Mouse (Mus musculus) forebrain, embryonic 11.5 days (tissue): ENCODE measurements at regions not wholly inside any gene's neighbourhood (a gene's known extent, or its start where the extent isn't known, plus 50 kb on each side); places are given as distances from the start of the nearest gene placed in this dataset.

Experiments
- ATAC-seq: fragments of 200-750 bp; cut with Nextera tagmentation; replicated peaks from 2 replicates; pipeline ENCODE4 v1.8.0; 2017; ENCODE audit warnings: moderate TSS enrichment; ENCODE audit not compliant: low FRiP score
- DNase-seq: peaks from one replicate; pipeline ENCODE4 v3.0.0-alpha.2; 2017; ENCODE audit warnings: low spot score
- H3K27ac ChIP-seq: fragments of 300-500 bp; sonication (generic); 2 replicates; pipeline ENCODE4 v1.5.1; 2014; ENCODE audit warnings: low read depth, low read length
- H3K27me3 ChIP-seq: fragments of 300-500 bp; sonication (generic); 2 replicates; pipeline ENCODE4 v1.6.1; 2014; ENCODE audit warnings: mild to moderate bottlenecking, low read length, mixed read lengths; ENCODE audit not compliant: control insufficient read depth, insufficient read depth
- H3K36me3 ChIP-seq: fragments of 300-500 bp; sonication (generic); 2 replicates; pipeline ENCODE4 v1.6.1; 2014; ENCODE audit warnings: mild to moderate bottlenecking, low read length, moderate library complexity, mixed read lengths; ENCODE audit not compliant: control insufficient read depth, insufficient read depth
- H3K4me1 ChIP-seq: fragments of 300-500 bp; sonication (generic); replicated peaks from 2 replicates; pipeline ENCODE4 v1.6.1; 2014; ENCODE audit warnings: low read length, mixed read lengths; ENCODE audit not compliant: control insufficient read depth, insufficient read depth
- H3K4me2 ChIP-seq: fragments of 300-500 bp; sonication (generic); 2 replicates; pipeline ENCODE4 v1.6.1; 2014; ENCODE audit warnings: low read depth, mild to moderate bottlenecking, low read length, moderate library complexity, mixed read lengths; ENCODE audit not compliant: severe bottlenecking
- H3K4me3 ChIP-seq: fragments of 300-500 bp; sonication (generic); 2 replicates; pipeline ENCODE4 v1.5.1; 2014; ENCODE audit warnings: low read depth, low read length
- H3K9ac ChIP-seq: fragments of 300-500 bp; sonication (generic); 2 replicates; pipeline ENCODE4 v1.6.1; 2014; ENCODE audit warnings: low read length
- H3K9me3 ChIP-seq: fragments of 300-500 bp; sonication (generic); 2 replicates; pipeline ENCODE4 v1.6.1; 2016; ENCODE audit warnings: low read length, mixed read lengths; ENCODE audit not compliant: control insufficient read depth
- WGBS: fragments of 180-500 bp; shearing (Covaris S2); extraction: QIAGEN DNeasy Blood & Tissue Kit; methylation state at CpG from one replicate; pipeline ENCODE4 v1.1.7; 2014; 5-methylcytosine and 5-hydroxymethylcytosine counted together

DNA sequence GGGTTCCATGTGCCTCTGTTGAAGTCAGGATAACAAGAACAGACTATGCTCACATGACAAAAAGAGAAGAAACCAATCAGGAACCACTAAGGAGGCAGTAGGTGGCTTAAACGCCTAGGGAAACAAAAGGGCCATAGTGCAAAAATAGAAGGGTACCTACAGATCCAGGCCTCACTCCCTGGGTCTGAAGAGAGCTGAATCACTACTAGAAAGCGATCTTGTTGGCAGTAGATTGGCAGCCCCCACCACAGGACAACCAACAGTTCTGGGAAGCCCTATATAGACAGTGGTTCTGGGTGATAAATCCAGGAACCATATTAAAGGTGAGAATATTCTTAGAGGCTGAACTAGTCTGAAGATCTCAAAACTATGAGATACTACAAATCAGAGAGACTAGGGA lies 498.7 kb downstream of the Fam19a5 start:
- no peak for ATAC-seq
- no peak for DNase-seq
- Histone ChIP-seq H3K36me3 (no peaks in the 10 kb centered on the region), H3K4me1 (no peaks in the 10 kb centered on the region), H3K4me3 (no peak overlapping the region), H3K9ac (no peak overlapping the region), H3K27ac (no peak overlapping the region), H3K9me3 (no peaks in the 10 kb centered on the region), H3K4me2 (no peak overlapping the region), H3K27me3 (no peaks in the 10 kb centered on the region)
- 79% methylated on average over 2 of the region's 2 CpGs for WGBS

GRCm38 (mm10) chr15:88058071-88058470 lies 514.0 kb downstream of the Fam19a5 start:
- no peak overlapping the region for H3K27ac ChIP-seq
- ATAC-seq: no peak
- H3K4me1 ChIP-seq: no peaks in the 10 kb centered on the region
- H3K4me2 ChIP-seq: no peak overlapping the region
- no peaks in the 10 kb centered on the region for H3K27me3 ChIP-seq
- no peak overlapping the region for H3K9ac ChIP-seq
- no peaks in the 10 kb centered on the region for H3K36me3 ChIP-seq
- peak; percentile 21 for DNase-seq
- WGBS: 76% methylated on average over 4 of the region's 4 CpGs
- H3K4me3 ChIP-seq: no peak overlapping the region
- no peaks in the 10 kb centered on the region for H3K9me3 ChIP-seq

DNA sequence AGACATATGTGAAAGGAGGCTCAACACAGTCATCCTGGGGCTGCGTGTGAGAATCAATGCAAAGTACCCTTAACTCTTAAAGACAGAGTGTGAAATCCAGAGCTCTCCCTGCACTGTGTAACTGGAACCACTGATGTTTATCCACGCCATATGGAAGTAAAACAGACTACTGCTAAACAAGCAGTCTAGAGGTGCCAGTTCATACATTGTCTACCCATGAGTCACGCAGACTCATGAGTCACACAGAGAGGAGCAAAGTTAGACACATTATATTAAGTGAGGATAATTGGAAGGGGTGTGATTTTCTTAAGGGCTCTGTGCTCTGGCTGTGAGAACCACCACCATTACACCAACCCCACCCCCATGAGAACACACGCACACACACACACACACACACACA lies 516.8 kb downstream of the Fam19a5 start:
- H3K4me2 ChIP-seq: no peak overlapping the region
- H3K4me1 ChIP-seq: no peaks in the 10 kb centered on the region
- H3K27ac ChIP-seq: no peak overlapping the region
- no peaks in the 10 kb centered on the region for H3K27me3 ChIP-seq
- H3K36me3 ChIP-seq: no peaks in the 10 kb centered on the region
- H3K9me3 ChIP-seq: no peaks in the 10 kb centered on the region
- DNase-seq (no peak), ATAC-seq (no peak)
- no peak overlapping the region for H3K4me3 ChIP-seq
- 88% methylated on average over 4 of the region's 4 CpGs for WGBS
- no peak overlapping the region for H3K9ac ChIP-seq

- no peak overlapping the region for H3K9ac ChIP-seq
- DNase-seq: peak; percentile 19
- H3K9me3 ChIP-seq: no peaks in the 10 kb centered on the region
- no peak for ATAC-seq
- no peak overlapping the region for H3K27ac ChIP-seq
- no peaks in the 10 kb centered on the region for H3K36me3 ChIP-seq
- no peak overlapping the region for H3K4me3 ChIP-seq
- no peak overlapping the region for H3K4me2 ChIP-seq
- 85% methylated on average over 5 of the region's 5 CpGs for WGBS
- no peaks in the 10 kb centered on the region for H3K4me1 ChIP-seq
- H3K27me3 ChIP-seq: no peaks in the 10 kb centered on the region
Observed at GRCm38 (mm10) chr15:88063041-88063440, 518.9 kb downstream of the Fam19a5 start.

GRCm38 (mm10) chr15:88068476-88068875 lies 524.4 kb downstream of the Fam19a5 start:
- Histone ChIP-seq H3K27me3 (no peaks in the 10 kb centered on the region), H3K27ac (no peak overlapping the region), H3K9me3 (no peaks in the 10 kb centered on the region), H3K4me1 (no peaks in the 10 kb centered on the region), H3K4me2 (no peak overlapping the region), H3K4me3 (no peak overlapping the region), H3K9ac (no peak overlapping the region), H3K36me3 (no peaks in the 10 kb centered on the region)
- WGBS: 81% methylated on average over 3 of the region's 3 CpGs
- ATAC-seq (no peak), DNase-seq (peak; percentile 33)

- no peaks in the 10 kb centered on the region for H3K36me3 ChIP-seq
- no peaks in the 10 kb centered on the region for H3K27me3 ChIP-seq
- 14% methylated on average over 1 of the region's 1 CpGs for WGBS
- no peaks in the 10 kb centered on the region for H3K4me1 ChIP-seq
- ATAC-seq: no peak
- H3K27ac ChIP-seq: no peak overlapping the region
- H3K9ac ChIP-seq: no peak overlapping the region
- no peak overlapping the region for H3K4me2 ChIP-seq
- H3K4me3 ChIP-seq: no peak overlapping the region
- H3K9me3 ChIP-seq: no peaks in the 10 kb centered on the region
- no peak for DNase-seq
Observed at GRCm38 (mm10) chr15:88072676-88073075, 527.4 kb upstream of the Zdhhc25 start.

DNA sequence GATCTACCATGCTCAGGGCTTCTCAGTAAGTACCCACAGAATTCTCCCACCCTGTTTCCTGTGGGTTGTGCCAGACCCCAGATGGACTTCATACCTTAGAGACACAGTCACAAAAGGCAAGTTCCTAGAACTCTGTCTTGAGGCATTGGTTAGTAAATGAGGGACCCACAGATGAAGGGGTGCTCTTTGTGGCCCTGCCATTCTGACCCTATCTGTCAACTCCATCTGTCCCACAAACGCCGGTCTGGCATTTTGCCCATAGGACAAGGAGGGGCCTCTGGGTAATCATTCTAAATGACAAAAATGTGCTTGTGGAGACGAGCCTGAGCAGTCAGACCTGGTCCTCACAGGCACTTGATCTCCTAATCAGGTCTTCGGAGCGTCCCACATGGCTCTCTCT lies 516.2 kb upstream of the Zdhhc25 start:
- Histone ChIP-seq H3K4me3 (no peak overlapping the region), H3K27ac (no peak overlapping the region), H3K27me3 (no peaks in the 10 kb centered on the region), H3K9ac (no peak overlapping the region), H3K4me2 (no peak overlapping the region), H3K36me3 (no peaks in the 10 kb centered on the region), H3K4me1 (0 out of 2 replicates have a peak, but pooled peaks cover 2% of the 10 kb centered on the region), H3K9me3 (no peaks in the 10 kb centered on the region)
- WGBS: 79% methylated on average over 5 of the region's 5 CpGs
- ATAC-seq (no peak), DNase-seq (no peak)

DNA sequence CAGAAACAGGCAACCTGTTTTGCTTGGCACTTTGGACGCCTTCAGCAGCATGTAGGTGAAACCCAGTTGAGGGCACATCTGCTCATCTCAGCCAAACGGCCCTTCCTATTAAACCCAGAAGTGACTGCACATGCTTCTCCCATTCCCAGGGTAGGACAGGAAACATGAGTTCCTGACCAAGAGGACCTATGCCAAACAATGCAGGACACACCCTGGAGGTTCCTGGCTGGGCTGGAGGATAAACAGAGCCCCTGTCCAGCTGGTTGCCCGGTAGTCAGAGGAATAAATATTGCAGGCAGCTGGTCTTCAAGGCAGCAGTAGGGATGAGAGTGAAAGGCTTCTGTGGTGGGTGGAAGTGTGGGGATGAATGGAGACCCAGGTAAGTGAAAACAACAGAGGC lies 514.5 kb upstream of the Zdhhc25 start:
- Histone ChIP-seq H3K9me3 (no peaks in the 10 kb centered on the region), H3K4me2 (no peak overlapping the region), H3K4me3 (no peak overlapping the region), H3K27me3 (no peaks in the 10 kb centered on the region), H3K27ac (no peak overlapping the region), H3K4me1 (0 out of 2 replicates have a peak, but pooled peaks cover 2% of the 10 kb centered on the region), H3K9ac (no peak overlapping the region), H3K36me3 (no peaks in the 10 kb centered on the region)
- ATAC-seq (no peak), DNase-seq (no peak)
- 91% methylated on average over 3 of the region's 3 CpGs for WGBS

GRCm38 (mm10) chr15:88089486-88089885 lies 510.6 kb upstream of the Zdhhc25 start:
- Histone ChIP-seq H3K4me1 (no peaks in the 10 kb centered on the region), H3K27ac (no peak overlapping the region), H3K9ac (no peak overlapping the region), H3K9me3 (peaks cover 7% of the 10 kb centered on the region), H3K4me3 (no peak overlapping the region), H3K4me2 (no peak overlapping the region), H3K27me3 (no peaks in the 10 kb centered on the region), H3K36me3 (no peaks in the 10 kb centered on the region)
- DNase-seq (no peak), ATAC-seq (no peak)
- WGBS: 61% methylated on average over 4 of the region's 4 CpGs
